Mouse (Mus musculus) liver, embryonic 12.5 days (tissue): ENCODE data around the gene Epb42. TPM values are rescaled to one million over a fixed set of nuclear protein-coding genes. Genes with fewer than 3 reads are reported as not detected.
A peak's percentile ranks its signal among the peaks of the same experiment; 100 is the strongest.
"Not testable (repeated sequence)": the region's sequence is repeated elsewhere in the genome, so short reads cannot be mapped to it uniquely, and the experiment has no call there.

Experiments
- ATAC-seq: fragments of 200-750 bp; cut with Nextera tagmentation; 2 replicates; pipeline ENCODE4 v1.8.0; 2017; ENCODE audit warnings: moderate number of reproducible peaks, mild to moderate bottlenecking, moderate library complexity
- H3K27ac ChIP-seq: fragments of 300-500 bp; sonication (generic); 2 replicates; pipeline ENCODE4 v1.5.1; 2016; ENCODE audit warnings: mild to moderate bottlenecking
- H3K27me3 ChIP-seq: fragments of 300-500 bp; sonication (generic); replicated peaks from 2 replicates; pipeline ENCODE4 v1.6.1; 2016; ENCODE audit warnings: mild to moderate bottlenecking, moderate library complexity
- H3K36me3 ChIP-seq: fragments of 300-500 bp; sonication (generic); 2 replicates; pipeline ENCODE4 v1.6.1; 2016; ENCODE audit warnings: mild to moderate bottlenecking, moderate library complexity
- H3K4me1 ChIP-seq: fragments of 300-500 bp; sonication (generic); 2 replicates; pipeline ENCODE4 v1.6.1; 2016
- H3K4me2 ChIP-seq: fragments of 300-500 bp; sonication (generic); 2 replicates; pipeline ENCODE4 v1.6.1; 2016; ENCODE audit warnings: mild to moderate bottlenecking, moderate library complexity
- H3K4me3 ChIP-seq: fragments of 300-500 bp; sonication (generic); 2 replicates; pipeline ENCODE4 v1.5.1; 2016; ENCODE audit warnings: mild to moderate bottlenecking, moderate library complexity
- H3K9ac ChIP-seq: fragments of 300-500 bp; sonication (generic); 2 replicates; pipeline ENCODE4 v1.6.1; 2016; ENCODE audit warnings: mild to moderate bottlenecking, moderate library complexity
- H3K9me3 ChIP-seq: fragments of 300-500 bp; sonication (generic); replicated peaks from 2 replicates; pipeline ENCODE4 v1.6.1; 2016; ENCODE audit warnings: mild to moderate bottlenecking, moderate library complexity
- WGBS: fragments of 180-500 bp; shearing (Covaris S2); methylation state at CpG from one replicate; pipeline ENCODE4 v1.1.7; 2016; ENCODE audit not compliant: insufficient replicate concordance; 5-methylcytosine and 5-hydroxymethylcytosine counted together
- microRNA-seq: library from miRNA; unstranded; fragments of <30 nt; microRNA quantifications from one replicate; pipeline ENCODE4, GENCODE M21; 2017
- polyA plus RNA-seq: library from polyadenylated mRNA; unstranded; fragments of >200 nt; fragmentation: Nextera tagmentation; extraction: Ambion mirVana; gene quantifications from 2 replicates; pipeline ENCODE4 v1.2.1, GENCODE M21; 2016

Gene Epb42
- polyA plus RNA-seq, 1 experiment from 2014 or later: 171 TPM

GRCm38 (mm10) chr2:120976990-120977925 is 59.6 kb downstream of the Epb42 start, which contains the start of gene Tmem62:
TSS of gene Tmem62 (plus strand) at chr2:120977017.
- no peaks in the 10 kb centered on the region for H3K36me3 ChIP-seq
- H3K4me1 ChIP-seq: peaks cover 41% of the 10 kb centered on the region
- peak within 1 kb of the TSS; percentile 92 for H3K9ac ChIP-seq
- peak; percentile 84 for ATAC-seq
- H3K27me3 ChIP-seq: no peaks in the 10 kb centered on the region
- H3K4me2 ChIP-seq: peak within 1 kb of the TSS; percentile 87
- H3K4me3 ChIP-seq: peak within 1 kb of the TSS; percentile 80
- WGBS: 1% methylated on average over 69 of the region's 71 CpGs
- H3K9me3 ChIP-seq: no peaks in the 10 kb centered on the region
- H3K27ac ChIP-seq: peak within 1 kb of the TSS; percentile 98

DNA sequence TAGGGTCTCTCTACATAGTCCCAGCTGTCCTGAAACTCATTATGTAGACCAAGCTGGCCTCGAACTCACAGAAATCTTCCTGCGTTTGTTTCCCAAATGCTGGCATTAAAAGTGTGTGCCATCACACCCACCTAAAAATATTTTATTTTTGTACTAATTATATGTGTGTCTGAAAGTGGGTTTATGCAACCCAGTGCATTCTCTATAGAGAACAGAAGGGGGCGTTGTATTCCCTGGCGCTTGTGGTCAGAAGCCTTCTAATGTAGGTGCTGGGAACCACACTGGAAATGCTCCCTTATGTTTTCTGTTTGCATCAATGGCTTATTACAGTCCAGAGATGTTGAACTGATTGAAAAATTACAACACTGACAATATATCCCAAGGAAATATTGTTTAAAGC is 60.6 kb downstream of the Epb42 start:
- Histone ChIP-seq H3K4me3 (peak overlapping the region; percentile 80), H3K36me3 (no peaks in the 10 kb centered on the region), H3K27ac (peak overlapping the region; percentile 58; the same call in 1 of the 2 replicates), H3K9me3 (no peaks in the 10 kb centered on the region), H3K4me1 (peaks cover 50% of the 10 kb centered on the region), H3K27me3 (no peaks in the 10 kb centered on the region), H3K4me2 (peak overlapping the region; percentile 87), H3K9ac (peak overlapping the region; percentile 92)
- no peak for ATAC-seq
- WGBS: 38% methylated on average over 4 of the region's 4 CpGs

DNA sequence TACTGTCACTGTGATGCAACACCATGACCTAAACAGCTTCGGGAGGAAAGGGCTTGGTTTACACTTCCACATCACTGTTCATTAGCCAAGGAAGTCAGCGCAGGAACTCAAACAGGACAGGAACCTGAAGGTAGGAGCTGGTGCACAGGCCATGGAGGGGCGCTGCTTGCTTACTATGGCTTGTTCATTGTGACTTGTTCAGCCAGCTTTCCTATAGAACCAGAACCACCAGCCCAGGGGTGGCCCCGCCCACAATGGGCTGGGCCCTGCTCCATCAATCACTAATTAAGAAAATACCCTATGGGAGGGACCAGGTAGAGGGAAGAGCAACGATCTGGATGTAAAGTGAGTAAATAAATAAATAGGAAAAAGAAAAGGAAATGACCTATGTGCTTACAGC is 63.9 kb downstream of the Epb42 start:
- peaks cover 63% of the 10 kb centered on the region for H3K4me1 ChIP-seq
- ATAC-seq: peak; percentile 20; the same call in 1 of the 2 replicates
- WGBS: 16% methylated on average over 5 of the region's 5 CpGs
- peak overlapping the region; percentile 64 for H3K27ac ChIP-seq
- no peaks in the 10 kb centered on the region for H3K27me3 ChIP-seq
- H3K9ac ChIP-seq: peak overlapping the region; percentile 35
- H3K9me3 ChIP-seq: no peaks in the 10 kb centered on the region
- H3K36me3 ChIP-seq: no peaks in the 10 kb centered on the region
- H3K4me3 ChIP-seq: peak overlapping the region; percentile 38
- peak overlapping the region; percentile 70 for H3K4me2 ChIP-seq

DNA sequence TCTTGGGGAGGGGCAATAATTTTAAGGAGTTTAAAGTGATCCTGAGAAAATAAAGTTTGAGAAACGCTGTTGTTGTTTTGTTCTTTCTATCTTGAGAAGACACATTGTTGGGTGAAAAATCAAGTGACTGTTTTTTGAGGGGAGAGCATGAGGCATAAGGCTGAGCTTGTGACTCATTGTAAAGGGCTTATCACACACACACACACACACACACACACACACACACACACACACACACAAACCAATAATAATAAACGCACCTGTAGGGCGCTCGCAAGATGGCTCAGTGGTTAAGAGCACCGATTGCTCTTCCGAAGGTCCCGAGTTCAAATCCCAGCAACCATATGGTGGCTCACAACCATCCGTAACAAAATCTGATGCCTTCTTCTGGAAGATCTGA is 64.6 kb downstream of the Epb42 start:
- not testable (repeated sequence) for H3K36me3 ChIP-seq, H3K27me3 ChIP-seq, H3K27ac ChIP-seq, ATAC-seq, H3K4me2 ChIP-seq, H3K9ac ChIP-seq, H3K9me3 ChIP-seq, H3K4me3 ChIP-seq
- WGBS: 76% methylated on average over 8 of the region's 8 CpGs
- H3K4me1 ChIP-seq: peaks cover 56% of the 10 kb centered on the region

DNA sequence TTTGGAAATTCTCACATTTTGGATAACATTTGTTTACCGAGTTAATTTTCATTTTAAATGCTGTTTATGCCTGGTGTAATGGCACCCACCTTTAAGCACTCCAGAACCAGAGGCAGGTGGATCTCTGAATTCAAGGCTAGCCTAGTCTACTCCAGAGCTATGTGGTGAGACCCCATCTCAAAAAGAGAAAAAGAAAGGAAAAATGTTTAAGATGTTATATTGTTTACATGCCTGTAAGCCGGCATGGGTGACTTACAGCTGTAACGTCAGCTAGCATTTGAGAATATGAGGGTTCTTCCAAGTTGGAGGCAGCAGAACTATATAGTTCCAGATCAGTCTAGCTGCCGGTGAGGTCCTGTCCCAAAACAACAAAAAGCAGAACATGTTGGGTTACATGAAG is 65.1 kb downstream of the Epb42 start:
- WGBS: 74% methylated on average over 4 of the region's 4 CpGs
- no peak overlapping the region for H3K9ac ChIP-seq

DNA sequence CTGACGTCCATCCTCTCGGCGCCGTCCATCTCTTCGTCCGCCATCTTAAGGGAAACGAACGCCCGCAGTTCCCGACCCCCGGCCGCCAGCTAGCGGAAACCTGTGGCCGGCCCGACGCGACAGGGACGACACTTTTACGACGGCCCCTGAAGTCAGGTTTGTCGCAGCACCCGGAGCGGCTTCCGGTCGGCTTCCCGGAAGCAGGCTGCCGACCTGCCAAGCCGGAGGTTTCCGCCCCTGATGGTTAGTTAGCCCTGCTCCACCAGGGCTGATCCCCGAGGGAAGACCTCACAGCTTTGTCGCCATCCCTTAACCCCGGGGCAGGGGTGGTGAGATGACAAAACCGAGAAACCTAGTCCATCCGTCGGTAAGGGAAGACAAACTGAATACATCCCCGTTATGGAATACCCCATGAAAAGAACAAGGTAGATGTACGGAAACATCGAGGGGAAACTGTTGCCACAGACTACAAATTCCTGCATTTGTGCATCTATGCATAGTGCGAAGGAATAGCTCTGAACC is 66.3 kb downstream of the Epb42 start, which contains the start of gene Ubr1:
Gene Ubr1, minus strand, starts transcription at position 157 of the 522 bp plus-strand sequence.
- Histone ChIP-seq H3K27ac (peak within 1 kb of the TSS; percentile 86), H3K27me3 (no peaks in the 10 kb centered on the region), H3K9me3 (no peaks in the 10 kb centered on the region), H3K9ac (peak within 1 kb of the TSS; percentile 87), H3K4me1 (peaks cover 54% of the 10 kb centered on the region), H3K4me3 (peak within 1 kb of the TSS; percentile 84), H3K36me3 (peaks cover 10% of the 10 kb centered on the region; the same call in 1 of the 2 replicates), H3K4me2 (peak within 1 kb of the TSS; percentile 72)
- WGBS: under 1% methylated on average over 39 of the region's 39 CpGs
- peak; percentile 86 for ATAC-seq

More for the DNA sequence above, 65.1 kb downstream of the Epb42 start:
- Histone ChIP-seq H3K4me1 (peaks cover 57% of the 10 kb centered on the region), H3K27ac (peak overlapping the region; percentile 47; the same call in 1 of the 2 replicates), H3K27me3 (no peaks in the 10 kb centered on the region), H3K9me3 (no peaks in the 10 kb centered on the region), H3K4me2 (peak overlapping the region; percentile 72), H3K36me3 (peaks cover 3% of the 10 kb centered on the region; the same call in 1 of the 2 replicates), H3K4me3 (0 out of 2 replicates have a peak overlapping the region, but pooled peaks have one; percentile 84)
- no peak for ATAC-seq

DNA sequence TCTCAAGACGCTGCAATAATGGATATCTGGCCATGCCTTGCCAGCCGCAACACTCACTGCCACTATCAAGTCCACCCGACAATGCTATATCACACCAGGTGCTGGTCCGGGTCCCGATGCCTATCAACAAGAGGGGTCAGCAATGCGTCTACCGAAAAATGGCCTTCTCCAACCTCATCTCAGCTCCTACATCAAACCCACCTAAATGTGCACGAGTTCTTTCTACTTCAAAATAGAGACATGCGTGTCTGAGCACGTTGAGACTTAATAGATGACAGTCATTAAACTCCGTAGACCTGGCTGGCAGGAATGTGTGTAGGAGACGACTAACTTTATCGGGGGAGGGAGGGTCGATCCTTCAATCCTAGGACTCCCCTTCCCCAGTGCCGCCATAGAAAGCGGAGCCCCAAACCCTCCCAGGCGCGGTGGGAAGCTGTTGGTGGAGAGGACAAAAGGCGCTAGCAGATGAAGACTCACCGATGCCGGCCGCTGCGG is 66.8 kb downstream of the Epb42 start:
- peak overlapping the region; percentile 72 for H3K4me2 ChIP-seq
- peaks cover 53% of the 10 kb centered on the region for H3K4me1 ChIP-seq
- under 1% methylated on average over 23 of the region's 23 CpGs for WGBS
- peak overlapping the region; percentile 86 for H3K27ac ChIP-seq
- H3K27me3 ChIP-seq: no peaks in the 10 kb centered on the region
- peak overlapping the region; percentile 87 for H3K9ac ChIP-seq
- peaks cover 10% of the 10 kb centered on the region; the same call in 1 of the 2 replicates for H3K36me3 ChIP-seq
- peak; percentile 53 for ATAC-seq
- H3K4me3 ChIP-seq: peak overlapping the region; percentile 84
- no peaks in the 10 kb centered on the region for H3K9me3 ChIP-seq

Small RNA genes lying within 50 kb of the gene (microRNA-seq; reads per million reads assigned to microRNA genes)
- gene Gm44325: not detected

Other genes with a start within 250 kb of the Epb42 start
- gene Cdan1, start 186.9 kb downstream of the Epb42 start, polyA plus RNA-seq: 8.9 and 10.3 TPM in 2 replicates
- 1.4 and 1.6 TPM in 2 replicates for gene Ttbk2, start 186.5 kb downstream of the Epb42 start, polyA plus RNA-seq
- 16.1 and 18.3 TPM in 2 replicates for gene Ubr1, start 66.4 kb downstream of the Epb42 start, polyA plus RNA-seq
- gene Tmem62, start 60.1 kb downstream of the Epb42 start, polyA plus RNA-seq: 2.1 and 3.6 TPM in 2 replicates
- 40.7 and 43.4 TPM in 2 replicates for gene Ccndbp1, start 28.7 kb downstream of the Epb42 start, polyA plus RNA-seq
- gene Tgm5, start 48.8 kb upstream of the Epb42 start, polyA plus RNA-seq: 0.05 and 0.07 TPM in 2 replicates
- not detected in 2 replicates for gene Tgm7, start 72.7 kb upstream of the Epb42 start, polyA plus RNA-seq
- gene Adal, start 103.4 kb upstream of the Epb42 start, polyA plus RNA-seq: 11.2 and 11.5 TPM in 2 replicates
- gene Lcmt2, start 103.6 kb upstream of the Epb42 start, polyA plus RNA-seq: 11.8 and 12.3 TPM in 2 replicates
- 37.2 and 37.8 TPM in 2 replicates for gene Tubgcp4, start 133.6 kb upstream of the Epb42 start, polyA plus RNA-seq
- 4.7 and 5.1 TPM in 2 replicates for gene Zscan29, start 134.1 kb upstream of the Epb42 start, polyA plus RNA-seq
- 22.2 and 23.3 TPM in 2 replicates for gene Trp53bp1, start 234.3 kb upstream of the Epb42 start, polyA plus RNA-seq